Mouse (Mus musculus) bone marrow, adult 2 months (tissue): ENCODE data around the gene Mrps26. TPM values are rescaled to one million over a fixed set of nuclear protein-coding genes. Genes with fewer than 3 reads are reported as not detected.
"Not testable (repeated sequence)": the region's sequence is repeated elsewhere in the genome, so short reads cannot be mapped to it uniquely, and the experiment has no call there.

Source experiments
- H3K27ac ChIP-seq: fragments of 200-500 bp; 2 replicates; pipeline ENCODE4 v1.5.1; 2012; ENCODE audit warnings: low read depth, mild to moderate bottlenecking, control low read depth, inconsistent platforms, low read length; ENCODE audit not compliant: control insufficient read depth, poor library complexity, insufficient read depth
- H3K4me1 ChIP-seq: fragments of 200-500 bp; 2 replicates; pipeline ENCODE4 v1.6.1; 2011; ENCODE audit warnings: low read length; ENCODE audit not compliant: control insufficient read depth, insufficient read depth
- H3K4me3 ChIP-seq: fragments of 200-500 bp; replicated peaks from 2 replicates; pipeline ENCODE3; 2011; ENCODE audit warnings: mild to moderate bottlenecking, low read depth, low read length, control low read depth; ENCODE audit not compliant: control insufficient read depth
- CTCF ChIP-seq: fragments of 200-500 bp; IDR thresholded peaks from 2 replicates; pipeline ENCODE4 v1.5.1; 2011; ENCODE audit warnings: low read length, control low read depth; ENCODE audit not compliant: control insufficient read depth, insufficient read depth
- POLR2A ChIP-seq: fragments of 200-500 bp; IDR thresholded peaks from 2 replicates; pipeline ENCODE4 v1.6.1; 2011; ENCODE audit warnings: low read depth, mild to moderate bottlenecking, control low read depth, low read length, borderline replicate concordance; ENCODE audit not compliant: control insufficient read depth
- WGBS: fragments of 180-500 bp; shearing (Covaris S2); methylation state at CpG from one replicate; pipeline ENCODE4 v1.1.7; 2018; 5-methylcytosine and 5-hydroxymethylcytosine counted together
- polyA plus RNA-seq: library from polyadenylated mRNA; stranded (reverse); fragments of >200 nt; gene quantifications from 2 replicates; pipeline ENCODE4 v1.2.4, GENCODE M21; 2011; ENCODE audit warnings: low replicate concordance; ENCODE audit not compliant: missing spikeins, insufficient read depth, insufficient read length

Mrps26 gene
- 33.2 and 57.4 TPM in 2 replicates for polyA plus RNA-seq

DNA sequence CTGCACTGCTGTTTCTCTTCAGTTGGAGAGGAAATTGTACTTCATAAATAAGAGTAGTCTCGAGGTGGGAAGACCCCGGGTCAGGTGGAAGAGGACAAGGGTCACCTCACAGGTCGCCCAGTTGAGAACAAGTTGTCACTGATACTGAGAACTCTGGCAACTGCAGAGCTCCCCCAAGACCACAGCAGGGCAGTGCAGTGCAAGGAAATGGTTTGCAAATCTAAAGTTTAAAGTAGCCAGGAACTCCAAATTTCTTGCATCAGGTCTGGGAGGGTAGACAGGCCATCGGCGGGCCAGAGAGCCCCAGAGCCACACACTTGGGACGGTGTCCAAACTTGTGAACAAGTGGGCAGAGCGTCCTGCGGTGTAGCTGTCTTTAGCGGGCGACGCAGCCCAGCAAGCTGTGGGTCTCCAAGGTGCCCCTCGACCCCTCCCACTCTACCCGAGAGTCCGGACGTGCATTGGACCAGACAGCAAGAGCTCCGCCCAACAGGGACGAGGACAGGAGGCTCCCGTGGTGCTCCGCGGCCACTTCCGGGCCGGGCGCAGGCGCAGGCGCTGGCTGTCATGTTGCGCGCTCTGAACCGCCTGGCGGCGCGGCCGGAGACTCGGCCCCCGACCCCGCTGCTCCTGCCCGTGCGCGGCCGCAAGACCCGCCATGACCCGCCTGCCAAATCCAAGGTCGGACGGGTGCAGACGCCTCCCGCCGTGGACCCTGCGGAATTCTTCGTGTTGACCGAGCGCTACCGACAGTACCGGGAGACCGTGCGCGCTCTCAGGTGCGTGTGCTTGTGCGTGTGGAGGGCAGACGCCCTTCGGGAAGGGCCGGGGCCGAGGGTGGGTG lies at the start of gene Mrps26:
Gene Mrps26 (plus strand): TSS at position 531 of the 844 bp plus-strand sequence.
- peak within 1 kb of the TSS; percentile 98 for H3K4me3 ChIP-seq
- no peaks in the 10 kb centered on the region for H3K4me1 ChIP-seq
- under 1% methylated on average over 61 of the region's 61 CpGs for WGBS
- TF ChIP-seq POLR2A = peak; percentile 81; the same call in 1 of the 2 replicates
- peak; percentile 17; the same call in 1 of the 2 replicates for TF ChIP-seq CTCF
- H3K27ac ChIP-seq = peak within 1 kb of the TSS; percentile 61

DNA sequence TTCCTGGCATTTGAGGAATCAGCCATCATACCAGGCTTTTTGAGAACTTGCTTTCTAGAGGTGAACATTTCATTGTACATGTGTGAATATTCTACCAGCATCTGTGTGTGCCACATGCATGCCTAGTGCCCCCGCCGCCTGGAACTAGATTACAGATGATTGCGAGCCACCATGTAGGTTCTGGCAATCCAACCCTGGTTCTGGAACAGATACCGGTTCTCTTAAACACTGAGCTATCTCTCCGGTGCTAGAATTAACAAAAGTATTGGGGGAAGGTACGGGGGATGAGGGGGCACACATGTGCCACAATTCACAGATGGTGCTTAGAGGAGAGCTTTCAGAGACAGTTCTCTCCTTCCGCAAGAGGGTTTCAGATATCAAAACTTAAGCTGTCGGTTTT lies 49.6 kb upstream of the Mrps26 start:
- Histone ChIP-seq H3K27ac (no peak overlapping the region), H3K4me1 (no peaks in the 10 kb centered on the region), H3K4me3 (no peak overlapping the region)
- 91% methylated on average over 8 of the region's 8 CpGs for WGBS
- TF ChIP-seq CTCF (no peak), POLR2A (no peak)

GRCm38 (mm10) chr2:130515791-130516190 lies 47.8 kb upstream of the Mrps26 start:
- WGBS = 88% methylated on average over 5 of the region's 5 CpGs
- Histone ChIP-seq H3K4me1 (no peaks in the 10 kb centered on the region), H3K4me3 (no peak overlapping the region)

GRCm38 (mm10) chr2:130521927-130522326 lies 41.6 kb upstream of the Mrps26 start:
- H3K4me3 ChIP-seq = no peak overlapping the region
- 92% methylated on average over 2 of the region's 2 CpGs for WGBS
- no peak overlapping the region for H3K27ac ChIP-seq
- H3K4me1 ChIP-seq = no peaks in the 10 kb centered on the region
- TF ChIP-seq CTCF (no peak), POLR2A (no peak)

More at GRCm38 (mm10) chr2:130515791-130516190, 47.8 kb upstream of the Mrps26 start:
- no peak for TF ChIP-seq CTCF
- TF ChIP-seq POLR2A = no peak
- no peak overlapping the region for H3K27ac ChIP-seq

DNA sequence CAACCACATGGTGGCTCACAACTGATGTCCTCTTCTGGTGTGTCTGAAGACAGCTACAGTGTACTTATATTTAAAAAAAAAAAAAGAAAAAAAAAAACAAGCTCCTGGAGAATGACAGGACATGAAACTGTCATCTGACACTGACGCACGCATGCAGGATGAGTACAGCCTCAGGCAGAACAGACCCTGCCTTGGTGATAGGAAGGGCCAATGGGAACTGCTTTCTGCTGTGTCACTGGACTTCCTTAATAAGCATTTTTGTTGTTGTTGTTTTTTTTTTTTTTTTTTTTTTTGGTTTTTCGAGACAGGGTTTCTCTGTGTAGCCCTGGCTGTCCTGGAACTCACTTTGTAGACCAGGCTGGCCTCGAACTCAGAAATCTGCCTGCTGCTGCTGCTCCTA lies 38.1 kb upstream of the Mrps26 start:
- not testable (repeated sequence) for H3K4me3 ChIP-seq, H3K4me1 ChIP-seq, H3K27ac ChIP-seq
- WGBS = 86% methylated on average over 4 of the region's 4 CpGs

- Histone ChIP-seq H3K4me1 (no peaks in the 10 kb centered on the region), H3K27ac (no peak overlapping the region), H3K4me3 (no peak overlapping the region)
- 89% methylated on average over 6 of the region's 6 CpGs for WGBS
- no peak for TF ChIP-seq CTCF
- no peak for TF ChIP-seq POLR2A
These were observed 35.1 kb upstream of the Mrps26 start for GRCm38 (mm10) chr2:130528457-130528856.

GRCm38 (mm10) chr2:130529290-130529689 lies 34.3 kb upstream of the Mrps26 start:
- H3K27ac ChIP-seq = no peak overlapping the region
- TF ChIP-seq CTCF (no peak), POLR2A (no peak)
- H3K4me3 ChIP-seq = no peak overlapping the region
- WGBS = 72% methylated on average over 2 of the region's 2 CpGs
- no peaks in the 10 kb centered on the region for H3K4me1 ChIP-seq

GRCm38 (mm10) chr2:130529925-130530324 lies 33.6 kb upstream of the Mrps26 start:
- no peak for TF ChIP-seq POLR2A
- TF ChIP-seq CTCF = no peak
- Histone ChIP-seq H3K4me3 (no peak overlapping the region), H3K4me1 (no peaks in the 10 kb centered on the region), H3K27ac (no peak overlapping the region)
- 89% methylated on average over 7 of the region's 7 CpGs for WGBS

DNA sequence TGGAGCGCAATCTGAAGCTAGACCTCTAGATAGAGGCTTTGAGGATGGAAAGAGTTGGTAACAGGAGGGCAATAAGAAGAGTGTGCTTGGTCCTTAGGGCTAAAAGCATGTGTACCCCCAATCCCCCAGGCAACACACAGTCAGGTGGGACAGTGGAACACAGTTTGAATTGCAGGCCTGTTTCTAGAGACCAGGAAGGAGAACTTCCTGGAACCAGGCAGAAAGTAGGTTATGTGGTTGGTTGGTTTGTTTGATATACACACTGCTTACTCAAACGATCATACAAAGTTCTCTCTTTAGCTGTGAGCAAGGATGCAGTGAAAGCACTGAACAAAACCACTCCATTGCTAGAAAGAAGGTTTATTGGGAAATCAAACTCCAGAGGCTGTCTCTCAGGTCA lies 31.3 kb upstream of the Mrps26 start:
- no peak for TF ChIP-seq CTCF
- no peak for TF ChIP-seq POLR2A
- Histone ChIP-seq H3K4me3 (no peak overlapping the region), H3K4me1 (no peaks in the 10 kb centered on the region), H3K27ac (no peak overlapping the region)
- 54% methylated on average over 2 of the region's 2 CpGs for WGBS
